Mouse (Mus musculus) lung, postnatal 0 days (tissue): ENCODE data around the gene Ap3b2.

Experiments
- CTCF ChIP-seq: IDR thresholded peaks from 2 replicates; pipeline ENCODE4 v1.5.1; 2016; ENCODE audit warnings: antibody characterized with exemption, mild to moderate bottlenecking
- EP300 ChIP-seq: IDR thresholded peaks from 2 replicates; pipeline ENCODE4 v1.6.1; 2016; ENCODE audit warnings: antibody characterized with exemption, mild to moderate bottlenecking, control low read depth

DNA sequence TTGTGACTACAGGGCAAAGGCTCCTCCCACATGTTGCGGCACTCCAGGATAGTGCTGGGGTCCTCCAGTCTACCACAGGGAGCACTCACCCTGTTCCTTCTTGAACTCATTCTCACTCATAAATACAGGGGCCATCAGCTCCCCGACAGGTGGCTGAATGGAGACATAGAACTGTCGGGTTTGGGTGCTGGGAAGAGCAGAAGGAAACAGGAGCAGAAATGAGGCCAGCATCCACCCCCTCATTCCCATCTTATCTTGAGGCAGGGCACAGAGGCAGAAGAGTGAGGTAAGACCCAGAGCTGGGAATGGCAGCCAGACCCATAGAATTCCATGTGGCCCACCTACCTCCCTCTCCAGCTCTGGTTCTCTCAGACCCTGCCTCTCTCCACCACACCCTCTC is 30.9 kb downstream of the Ap3b2 start:
- TF ChIP-seq CTCF (no peak), EP300 (no peak)
